Mouse (Mus musculus) limb, embryonic 11.5 days (tissue): ENCODE data around the gene Slc43a1. TPM values are rescaled to one million over a fixed set of nuclear protein-coding genes. Genes with fewer than 3 reads are reported as not detected.

ENCODE experiments used
- ATAC-seq: fragments of 200-750 bp; cut with Nextera tagmentation; 2 replicates; pipeline ENCODE4 v1.8.0; 2017; ENCODE audit warnings: low read depth; ENCODE audit not compliant: insufficient number of reproducible peaks, low FRiP score, low TSS enrichment
- DNase-seq: peaks from one replicate; pipeline ENCODE4 v3.0.0-alpha.2; 2015; ENCODE audit warnings: low spot score
- H3K27ac ChIP-seq: fragments of 300-500 bp; sonication (generic); replicated peaks from 2 replicates; pipeline ENCODE4 v1.5.1; 2014; ENCODE audit warnings: low read depth, mild to moderate bottlenecking, low read length
- H3K27me3 ChIP-seq: fragments of 300-500 bp; sonication (generic); 2 replicates; pipeline ENCODE4 v1.6.1; 2014; ENCODE audit warnings: mild to moderate bottlenecking, low read length, mixed read lengths; ENCODE audit not compliant: control insufficient read depth, insufficient read depth
- H3K36me3 ChIP-seq: fragments of 300-500 bp; sonication (generic); 2 replicates; pipeline ENCODE4 v1.6.1; 2014; ENCODE audit warnings: mild to moderate bottlenecking, low read length, moderate library complexity, mixed read lengths; ENCODE audit not compliant: control insufficient read depth, insufficient read depth
- H3K4me1 ChIP-seq: fragments of 300-500 bp; sonication (generic); 2 replicates; pipeline ENCODE4 v1.6.1; 2014; ENCODE audit warnings: low read length, mixed read lengths; ENCODE audit not compliant: control insufficient read depth, insufficient read depth
- H3K4me2 ChIP-seq: fragments of 300-500 bp; sonication (generic); 2 replicates; pipeline ENCODE4 v1.6.1; 2014; ENCODE audit warnings: low read depth, mild to moderate bottlenecking, moderate library complexity; ENCODE audit not compliant: severe bottlenecking
- H3K4me3 ChIP-seq: fragments of 300-500 bp; sonication (generic); 2 replicates; pipeline ENCODE4 v1.5.1; 2014; ENCODE audit warnings: low read depth, low read length
- H3K9ac ChIP-seq: fragments of 300-500 bp; sonication (generic); 2 replicates; pipeline ENCODE4 v1.6.1; 2014; ENCODE audit warnings: mild to moderate bottlenecking, low read length
- H3K9me3 ChIP-seq: fragments of 300-500 bp; sonication (generic); 2 replicates; pipeline ENCODE4 v1.6.1; 2016; ENCODE audit warnings: low read length; ENCODE audit not compliant: control insufficient read depth
- WGBS: fragments of 180-500 bp; shearing (Covaris S2); extraction: QIAGEN DNeasy Blood & Tissue Kit; methylation state at CpG from one replicate; pipeline ENCODE4 v1.1.7; 2014; 5-methylcytosine and 5-hydroxymethylcytosine counted together
- polyA plus RNA-seq: library from polyadenylated mRNA; unstranded; fragments of >200 nt; fragmentation: Nextera tagmentation; extraction: Ambion mirVana; gene quantifications from 2 replicates; pipeline ENCODE4 v1.2.1, GENCODE M21; 2014

Gene Slc43a1
- polyA plus RNA-seq, 1 experiment from 2014 or later = 37.8 TPM

- WGBS = 58% methylated on average over 7 of the region's 7 CpGs
- no peak overlapping the region for H3K4me2 ChIP-seq
- no peak overlapping the region for H3K9ac ChIP-seq
- no peak for ATAC-seq
- no peaks in the 10 kb centered on the region for H3K9me3 ChIP-seq
- no peak overlapping the region for H3K4me3 ChIP-seq
- no peaks in the 10 kb centered on the region for H3K27me3 ChIP-seq
- peaks cover 3% of the 10 kb centered on the region; the same call in 1 of the 2 replicates for H3K4me1 ChIP-seq
- H3K36me3 ChIP-seq = peaks cover 10% of the 10 kb centered on the region; the same call in 1 of the 2 replicates
- no peak for DNase-seq
- no peak overlapping the region for H3K27ac ChIP-seq
Observed at GRCm38 (mm10) chr2:84850407-84851129, 11.9 kb downstream of the Slc43a1 start.

GRCm38 (mm10) chr2:84851130-84852040 lies 12.7 kb downstream of the Slc43a1 start:
- Histone ChIP-seq H3K4me2 (no peak overlapping the region), H3K9ac (no peak overlapping the region), H3K9me3 (no peaks in the 10 kb centered on the region), H3K4me3 (no peak overlapping the region), H3K4me1 (peaks cover 3% of the 10 kb centered on the region; the same call in 1 of the 2 replicates), H3K27me3 (no peaks in the 10 kb centered on the region), H3K27ac (no peak overlapping the region), H3K36me3 (peaks cover 10% of the 10 kb centered on the region; the same call in 1 of the 2 replicates)
- ATAC-seq = peak; percentile 14; the same call in 1 of the 2 replicates
- DNase-seq = peak; percentile 49
- 35% methylated on average over 23 of the region's 23 CpGs for WGBS

- Histone ChIP-seq H3K4me2 (no peak overlapping the region), H3K4me1 (peaks cover 3% of the 10 kb centered on the region; the same call in 1 of the 2 replicates), H3K36me3 (peaks cover 14% of the 10 kb centered on the region), H3K4me3 (no peak overlapping the region), H3K9me3 (no peaks in the 10 kb centered on the region), H3K27ac (no peak overlapping the region), H3K27me3 (no peaks in the 10 kb centered on the region), H3K9ac (no peak overlapping the region)
- 67% methylated on average over 2 of the region's 2 CpGs for WGBS
- peak; percentile 46; the same call in 1 of the 2 replicates for ATAC-seq
- peak; percentile 52 for DNase-seq
Observed at GRCm38 (mm10) chr2:84855732-84856131, 17.1 kb downstream of the Slc43a1 start.

GRCm38 (mm10) chr2:84858551-84858950 lies 19.9 kb downstream of the Slc43a1 start:
- ATAC-seq (no peak), DNase-seq (no peak)
- Histone ChIP-seq H3K4me1 (no peaks in the 10 kb centered on the region), H3K27ac (no peak overlapping the region), H3K36me3 (peaks cover 23% of the 10 kb centered on the region), H3K9me3 (no peaks in the 10 kb centered on the region), H3K27me3 (no peaks in the 10 kb centered on the region), H3K9ac (no peak overlapping the region), H3K4me2 (no peak overlapping the region), H3K4me3 (no peak overlapping the region)
- WGBS = 83% methylated on average over 1 of the region's 1 CpGs

GRCm38 (mm10) chr2:84859991-84860780 lies 21.5 kb downstream of the Slc43a1 start:
- ATAC-seq = no peak
- no peak overlapping the region for H3K4me3 ChIP-seq
- 89% methylated on average over 7 of the region's 7 CpGs for WGBS

GRCm38 (mm10) chr2:84861430-84861829 lies 22.8 kb downstream of the Slc43a1 start:
- peaks cover 6% of the 10 kb centered on the region; the same call in 1 of the 2 replicates for H3K4me1 ChIP-seq
- H3K4me3 ChIP-seq = no peak overlapping the region
- no peak overlapping the region for H3K4me2 ChIP-seq
- H3K9ac ChIP-seq = no peak overlapping the region
- ATAC-seq (no peak), DNase-seq (no peak)
- no peak overlapping the region for H3K27ac ChIP-seq
- no peaks in the 10 kb centered on the region for H3K9me3 ChIP-seq
- peaks cover 7% of the 10 kb centered on the region for H3K27me3 ChIP-seq
- WGBS = 86% methylated on average over 3 of the region's 3 CpGs
- H3K36me3 ChIP-seq = peaks cover 21% of the 10 kb centered on the region

More at GRCm38 (mm10) chr2:84859991-84860780, 21.5 kb downstream of the Slc43a1 start:
- Histone ChIP-seq H3K9me3 (no peaks in the 10 kb centered on the region), H3K4me1 (no peaks in the 10 kb centered on the region), H3K27me3 (no peaks in the 10 kb centered on the region), H3K36me3 (peaks cover 23% of the 10 kb centered on the region), H3K27ac (no peak overlapping the region), H3K4me2 (no peak overlapping the region), H3K9ac (no peak overlapping the region)
- DNase-seq = no peak

GRCm38 (mm10) chr2:84862231-84862630 lies 23.6 kb downstream of the Slc43a1 start:
- no peaks in the 10 kb centered on the region for H3K9me3 ChIP-seq
- H3K9ac ChIP-seq = no peak overlapping the region
- H3K36me3 ChIP-seq = peaks cover 18% of the 10 kb centered on the region
- peaks cover 6% of the 10 kb centered on the region; the same call in 1 of the 2 replicates for H3K4me1 ChIP-seq
- DNase-seq = no peak
- ATAC-seq = no peak
- H3K4me3 ChIP-seq = no peak overlapping the region
- no peak overlapping the region for H3K27ac ChIP-seq
- no peak overlapping the region for H3K4me2 ChIP-seq
- H3K27me3 ChIP-seq = peaks cover 15% of the 10 kb centered on the region
- WGBS = 80% methylated on average over 3 of the region's 3 CpGs
